Mouse (Mus musculus): Measurements from ENCODE around the gene Ccdc137.

DNA sequence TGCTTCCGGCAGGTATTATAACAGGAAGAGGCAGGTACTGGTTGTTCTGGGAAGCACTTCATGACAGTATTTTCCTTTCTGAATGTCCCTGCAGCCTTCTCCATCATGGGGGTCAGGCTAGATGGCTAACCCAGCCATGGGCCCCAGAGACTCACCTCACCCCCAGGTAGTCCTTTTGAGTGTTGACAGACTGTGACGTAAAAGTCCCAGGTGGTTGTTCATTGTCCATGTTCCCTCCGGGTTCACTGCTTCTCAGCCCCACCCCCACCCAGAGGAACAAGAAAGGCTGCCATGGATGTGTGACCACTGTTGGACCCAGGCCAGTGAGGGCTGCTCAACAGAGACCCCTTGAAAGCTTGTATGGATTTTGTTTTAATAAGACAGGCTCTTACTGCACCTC, 35.4 kb downstream of the Ccdc137 start:
- TF ChIP-seq CTCF (IDR thresholded peaks at IDR 0.05; ENCODE audit: low read depth) (no peak), EP300 (IDR thresholded peaks at IDR 0.05; ENCODE audit: low read depth) (no peak)

Data from liver, postnatal 0 days (tissue).